In the genomic region with DNA sequence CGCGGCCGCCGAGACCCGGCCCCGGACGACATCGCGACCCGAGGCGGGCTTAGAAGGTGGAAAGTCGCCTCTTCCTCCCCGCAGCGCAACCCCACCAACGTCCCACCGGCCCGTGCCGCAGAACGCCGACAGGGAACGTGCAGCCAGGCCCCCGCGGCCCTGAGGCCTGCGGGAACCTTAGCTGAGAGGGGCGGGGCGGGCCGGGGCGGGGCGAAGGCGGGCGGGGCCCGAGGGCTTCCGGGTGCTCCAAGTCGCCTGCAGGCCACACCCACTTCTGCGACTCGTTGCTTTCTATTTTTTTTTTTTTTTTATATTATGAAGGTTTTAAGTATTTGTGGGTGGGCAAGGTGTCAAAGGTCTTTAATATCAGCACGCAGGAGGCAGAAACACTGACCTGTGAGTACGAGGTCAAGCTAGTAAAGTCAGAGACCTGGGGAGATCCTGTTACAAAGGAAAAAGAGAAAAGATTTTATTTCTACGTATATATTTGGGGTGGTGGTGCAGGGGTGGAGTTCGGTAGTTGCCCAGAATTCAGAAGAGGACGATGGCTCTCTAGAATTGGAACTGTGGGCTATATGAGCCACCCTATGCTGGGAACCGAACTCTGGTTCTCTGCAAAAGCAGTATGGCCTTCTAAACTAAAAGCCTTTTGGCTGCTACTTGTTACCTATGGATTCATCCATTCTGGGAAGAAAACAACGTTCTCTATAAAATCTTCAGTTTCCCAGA, we compare ENCODE assay signal across 8 mouse cellular contexts. TPM values are rescaled to one million over a fixed set of nuclear protein-coding genes. Genes with fewer than 3 reads are reported as not detected.
A peak's percentile ranks its signal among the peaks of the same experiment; 100 is the strongest.
DNase-seq lines count a peak whose midpoint lies in the region; ATAC-seq and TF ChIP-seq lines count a peak whose summit lies in the region.

No protein-coding gene starts in this region.

- H3K4me2 ChIP-seq in hindbrain, embryonic 11.5 days (replicated peaks; ENCODE audit: low read depth, low read length), result peak overlapping the region; percentile 71

- peaks cover 1% of the 10 kb centered on the region; the same call in 1 of the 2 replicates for H3K4me1 ChIP-seq in bone marrow, adult 2 months (ENCODE audit: control insufficient read depth, insufficient read depth, low read length)
- H3K4me1 ChIP-seq in forebrain, embryonic 10.5 days, result peaks cover 11% of the 10 kb centered on the region
- no peaks in the 10 kb centered on the region for H3K4me1 ChIP-seq in hindbrain, embryonic 11.5 days (replicated peaks; ENCODE audit: control insufficient read depth, insufficient read depth, low read length)

- no peak for TF ChIP-seq CTCF in bone marrow, adult 2 months (IDR thresholded peaks at IDR 0.05; ENCODE audit: control insufficient read depth, insufficient read depth, low read length)

- ATAC-seq in hindbrain, embryonic 11.5 days (ENCODE audit: low FRiP score), result peak; percentile 92
- peak; percentile 77 for ATAC-seq in megakaryocyte-erythroid progenitor cell, adult 5-6 weeks (replicated peaks; ENCODE audit: low FRiP score, low TSS enrichment, poor library complexity, severe bottlenecking)

- intact Hi-C loops in left cerebral cortex, postnatal 4 days (cut with DNase I), result no loop called here

- TF ChIP-seq POLR2A in bone marrow, adult 2 months (IDR thresholded peaks at IDR 0.05; ENCODE audit: borderline replicate concordance, control insufficient read depth, low read depth, low read length), result peak; percentile 93

- H3K4me3 ChIP-seq in bone marrow, adult 2 months (replicated peaks; ENCODE audit: control insufficient read depth, low read depth, low read length), result peak overlapping the region; percentile 100
- H3K4me3 ChIP-seq in forebrain, embryonic 10.5 days, result peak overlapping the region; percentile 91
- H3K4me3 ChIP-seq in hindbrain, embryonic 11.5 days (ENCODE audit: low read depth, low read length), result peak overlapping the region; percentile 84

- peak overlapping the region; percentile 74 for H3K9ac ChIP-seq in hindbrain, embryonic 11.5 days (ENCODE audit: low read depth, low read length)

- WGBS in bone marrow, adult 2 months, result 3% methylated on average over 43 of the region's 43 CpGs
- 4% methylated on average over 41 of the region's 43 CpGs for WGBS in forebrain, embryonic 10.5 days
- 4% methylated on average over 40 of the region's 43 CpGs for WGBS in hindbrain, embryonic 11.5 days

- peak; percentile 38 for DNase-seq in layer of hippocampus, adult 9-11 months
- no peak for DNase-seq in layer of hippocampus, postnatal 10 days (ENCODE audit: low spot score in 2 of 2)
- peak; percentile 84 for DNase-seq in forebrain, embryonic 10.5 days (ENCODE audit: extremely low spot score, low spot score)
- DNase-seq in hindbrain, embryonic 11.5 days (ENCODE audit: low spot score), result peak; percentile 85
- peak; percentile 69 for DNase-seq in left cerebral cortex, postnatal 4 days
- peak; percentile 60 for DNase-seq in skeletal muscle tissue, adult 2 months (ENCODE audit: low read depth, low spot score)

- H3K9me3 ChIP-seq in forebrain, embryonic 10.5 days, result no peaks in the 10 kb centered on the region
- no peaks in the 10 kb centered on the region for H3K9me3 ChIP-seq in hindbrain, embryonic 11.5 days (ENCODE audit: control insufficient read depth, low read length)

- H3K27ac ChIP-seq in bone marrow, adult 2 months (ENCODE audit: control insufficient read depth, insufficient read depth, low read depth, low read length, poor library complexity), result peak overlapping the region; percentile 97
- H3K27ac ChIP-seq in forebrain, embryonic 10.5 days, result peak overlapping the region; percentile 95
- H3K27ac ChIP-seq in hindbrain, embryonic 11.5 days (ENCODE audit: low read depth, low read length), result peak overlapping the region; percentile 79

- no peaks in the 10 kb centered on the region for H3K27me3 ChIP-seq in forebrain, embryonic 10.5 days (ENCODE audit: poor library complexity, severe bottlenecking)
- no peaks in the 10 kb centered on the region for H3K27me3 ChIP-seq in hindbrain, embryonic 11.5 days (ENCODE audit: control insufficient read depth, insufficient read depth, low read length)

- H3K36me3 ChIP-seq in forebrain, embryonic 10.5 days (replicated peaks), result peaks cover 19% of the 10 kb centered on the region
- H3K36me3 ChIP-seq in hindbrain, embryonic 11.5 days (ENCODE audit: control insufficient read depth, insufficient read depth, low read length), result no peaks in the 10 kb centered on the region

RNA-seq across cellular contexts. Expression of a gene that starts 1.2 kb away (rescaled TPM):
- total RNA-seq in layer of hippocampus, postnatal 10 days (2021), result 10 to 100 TPM; 36.2 to 40.7 TPM
- 42.4 and 64.8 TPM in 2 replicates for polyA plus RNA-seq in bone marrow, adult 2 months (2011; ENCODE audit: insufficient read depth, insufficient read length, low replicate concordance, missing spikeins)
- polyA plus RNA-seq in forebrain, embryonic 10.5 days (2016; fragmentation: Nextera tagmentation; extraction: Ambion mirVana), result 43.8 and 43.9 TPM in 2 replicates
- polyA plus RNA-seq in hindbrain, embryonic 11.5 days (2014; fragmentation: Nextera tagmentation; extraction: Ambion mirVana), result 53.9 and 56.0 TPM in 2 replicates
- 10 to 100 TPM; 55.9 to 58.6 TPM for total RNA-seq in left cerebral cortex, postnatal 4 days (2021)
- total RNA-seq in megakaryocyte-erythroid progenitor cell, adult 5-6 weeks (2014; fragmentation: Nextera tagmentation), result 128 and 174 TPM in 2 replicates
- total RNA-seq in megakaryocyte-erythroid progenitor cell, adult 5-6 weeks (2017), result 257 and 309 TPM in 2 replicates

RNA-seq across cellular contexts. Expression of a gene that starts 7.2 kb away (rescaled TPM):
- total RNA-seq in layer of hippocampus, postnatal 10 days (2021), result 10 to 100 TPM; 22.3 to 22.4 TPM
- polyA plus RNA-seq in bone marrow, adult 2 months (2011; ENCODE audit: insufficient read depth, insufficient read length, low replicate concordance, missing spikeins), result 4.5 and 8.0 TPM in 2 replicates
- 14.6 and 14.9 TPM in 2 replicates for polyA plus RNA-seq in forebrain, embryonic 10.5 days (2016; fragmentation: Nextera tagmentation; extraction: Ambion mirVana)
- 16.9 and 17.7 TPM in 2 replicates for polyA plus RNA-seq in hindbrain, embryonic 11.5 days (2014; fragmentation: Nextera tagmentation; extraction: Ambion mirVana)
- total RNA-seq in left cerebral cortex, postnatal 4 days (2021), result 10 to 100 TPM; 26.8 to 31.2 TPM
- total RNA-seq in megakaryocyte-erythroid progenitor cell, adult 5-6 weeks (2014; fragmentation: Nextera tagmentation), result 12.2 and 25.8 TPM in 2 replicates
- 17.8 and 20.2 TPM in 2 replicates for total RNA-seq in megakaryocyte-erythroid progenitor cell, adult 5-6 weeks (2017)

RNA-seq across cellular contexts. Expression of a gene that starts 14.2 kb away (rescaled TPM):
- total RNA-seq in layer of hippocampus, postnatal 10 days (2021), result not detected
- polyA plus RNA-seq in bone marrow, adult 2 months (2011; ENCODE audit: insufficient read depth, insufficient read length, low replicate concordance, missing spikeins), result not detected in 2 replicates
- polyA plus RNA-seq in forebrain, embryonic 10.5 days (2016; fragmentation: Nextera tagmentation; extraction: Ambion mirVana), result not detected in 2 replicates
- not detected in 2 replicates for polyA plus RNA-seq in hindbrain, embryonic 11.5 days (2014; fragmentation: Nextera tagmentation; extraction: Ambion mirVana)
- not detected for total RNA-seq in left cerebral cortex, postnatal 4 days (2021)
- total RNA-seq in megakaryocyte-erythroid progenitor cell, adult 5-6 weeks (2014; fragmentation: Nextera tagmentation), result not detected in 2 replicates
- not detected in 2 replicates for total RNA-seq in megakaryocyte-erythroid progenitor cell, adult 5-6 weeks (2017)

RNA-seq across cellular contexts. Expression of a gene that starts 57.0 kb away (rescaled TPM):
- total RNA-seq in layer of hippocampus, postnatal 10 days (2021), result 1 to 10 TPM; 9.3 to 9.5 TPM
- 4.9 and 8.9 TPM in 2 replicates for polyA plus RNA-seq in bone marrow, adult 2 months (2011; ENCODE audit: insufficient read depth, insufficient read length, low replicate concordance, missing spikeins)
- polyA plus RNA-seq in forebrain, embryonic 10.5 days (2016; fragmentation: Nextera tagmentation; extraction: Ambion mirVana), result 9.4 and 9.5 TPM in 2 replicates
- 9.3 and 9.8 TPM in 2 replicates for polyA plus RNA-seq in hindbrain, embryonic 11.5 days (2014; fragmentation: Nextera tagmentation; extraction: Ambion mirVana)
- total RNA-seq in left cerebral cortex, postnatal 4 days (2021), result 10 to 100 TPM; 10.1 to 10.3 TPM
- 5.8 and 10.7 TPM in 2 replicates for total RNA-seq in megakaryocyte-erythroid progenitor cell, adult 5-6 weeks (2014; fragmentation: Nextera tagmentation)
- total RNA-seq in megakaryocyte-erythroid progenitor cell, adult 5-6 weeks (2017), result 11.7 and 16.4 TPM in 2 replicates

Comparison
In these comparisons a context has a peak if more than half of its experiments do, and no peak if none do; other contexts are left out.
1. DNase-seq: peak in layer of hippocampus, adult 9-11 months (single experiment), forebrain, embryonic 10.5 days (single experiment), hindbrain, embryonic 11.5 days (single experiment), left cerebral cortex, postnatal 4 days (single experiment) and skeletal muscle tissue, adult 2 months (single experiment); none in layer of hippocampus, postnatal 10 days (0 of 2).
2. Peak in every context shown above with its lines, with median percentiles within 50 percentile points of each other: H3K27ac ChIP-seq and H3K4me3 ChIP-seq.